Mouse (Mus musculus) C2C12 (cell line): ENCODE data around the gene Clcnkb. TPM values are rescaled to one million over a fixed set of nuclear protein-coding genes. Genes with fewer than 3 reads are reported as not detected.

Experiments used
- H3K27me3 ChIP-seq: one replicate; pipeline ENCODE4 v1.6.1; 2011; ENCODE audit not compliant: control insufficient read depth, insufficient read depth, insufficient read length
- H3K36me3 ChIP-seq: one replicate; pipeline ENCODE4 v1.6.1; 2011; ENCODE audit not compliant: control insufficient read depth, insufficient read depth
- H3K4me3 ChIP-seq: one replicate; pipeline ENCODE4 v1.5.1; 2011; ENCODE audit warnings: mild to moderate bottlenecking, control low read depth; ENCODE audit not compliant: poor library complexity, insufficient read depth, severe bottlenecking
- H3K79me2 ChIP-seq: one replicate; pipeline ENCODE4 v1.6.1; 2011; ENCODE audit not compliant: control insufficient read depth, insufficient read depth
- H3K79me3 ChIP-seq: one replicate; pipeline ENCODE4 v1.6.1; 2011; ENCODE audit warnings: low read depth, control low read depth
- H3ac ChIP-seq: one replicate; pipeline ENCODE3; 2011; ENCODE audit warnings: low read depth; ENCODE audit not compliant: control insufficient read depth, insufficient read length
- CEBPB ChIP-seq: IDR thresholded peaks from one replicate; pipeline ENCODE4 v1.6.1; 2011; ENCODE audit warnings: low read depth, mild to moderate bottlenecking, control low read depth, moderate library complexity
- CTCF ChIP-seq: IDR thresholded peaks from one replicate; pipeline ENCODE4 v1.5.1; 2011; ENCODE audit not compliant: control insufficient read depth, insufficient read depth, insufficient read length
- FOSL1 ChIP-seq: IDR thresholded peaks from one replicate; pipeline ENCODE4 v1.8.0; 2011; ENCODE audit warnings: mild to moderate bottlenecking, low read length; ENCODE audit not compliant: poor library complexity, insufficient read depth, severe bottlenecking
- MAX ChIP-seq: IDR thresholded peaks from one replicate; pipeline ENCODE4 v1.6.1; 2011; ENCODE audit warnings: mild to moderate bottlenecking, control low read depth
- MYOD1 ChIP-seq: IDR thresholded peaks from one replicate; pipeline ENCODE4 v1.6.1; 2011; ENCODE audit warnings: low read depth; ENCODE audit not compliant: control insufficient read depth, insufficient read length
- MYOG ChIP-seq: IDR thresholded peaks from one replicate; pipeline ENCODE4 v1.6.1; 2011; ENCODE audit not compliant: control insufficient read depth, insufficient read length; ENCODE audit errors: extremely low read depth
- USF1 ChIP-seq: IDR thresholded peaks from one replicate; pipeline ENCODE4 v1.6.1; 2011; ENCODE audit warnings: low read depth, mild to moderate bottlenecking, control low read depth, moderate library complexity
- long read RNA-seq, 2 experiments: library from polyadenylated mRNA; unstranded; transcript quantifications; one replicate each; pipeline ENCODE4 v2.0.0; 2019 to 2020
- polyA plus RNA-seq: library from polyadenylated mRNA; unstranded; fragments of >200 nt; fragmentation: generic; extraction: Trizol; gene quantifications from one replicate; pipeline ENCODE4 v1.2.1, GENCODE M21; 2012; ENCODE audit warnings: missing spikeins

The Clcnkb gene
- not detected for polyA plus RNA-seq
- long read RNA-seq, experiment 1: 0 reads
- long read RNA-seq, experiment 2: 0 reads

DNA sequence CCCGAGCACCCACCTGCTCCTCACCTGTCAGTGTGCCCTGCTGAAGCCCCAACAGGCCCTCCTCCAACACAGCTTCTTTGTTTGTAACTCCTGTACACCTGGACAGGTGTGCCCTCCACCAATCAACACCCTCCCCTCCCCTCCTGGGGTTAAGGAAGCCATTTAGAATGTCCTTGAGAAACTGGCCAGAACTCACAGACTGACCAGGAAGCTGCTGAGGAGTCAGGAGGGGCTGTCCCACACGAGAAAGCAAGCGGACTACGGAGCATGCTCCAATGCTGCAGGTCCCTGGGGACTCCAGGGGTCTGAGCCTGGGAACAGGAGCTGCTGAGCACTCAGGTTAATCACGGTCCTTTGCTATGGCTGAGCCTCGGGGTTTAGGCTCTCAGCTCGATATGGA, at the start of gene Clcnkb:
Gene Clcnkb, minus strand, starts transcription at position 91 of the 400 bp plus-strand sequence.
- Histone ChIP-seq H3K27me3 (no peaks in the 10 kb centered on the region), H3K79me3 (no peaks in the 10 kb centered on the region), H3ac (no peak within 1 kb of the TSS), H3K79me2 (no peaks in the 10 kb centered on the region), H3K4me3 (no peak within 1 kb of the TSS), H3K36me3 (no peaks in the 10 kb centered on the region)
- TF ChIP-seq FOSL1 (no peak), CEBPB (no peak), USF1 (no peak), MYOG (no peak), MYOD1 (no peak), CTCF (no peak), MAX (no peak)

DNA sequence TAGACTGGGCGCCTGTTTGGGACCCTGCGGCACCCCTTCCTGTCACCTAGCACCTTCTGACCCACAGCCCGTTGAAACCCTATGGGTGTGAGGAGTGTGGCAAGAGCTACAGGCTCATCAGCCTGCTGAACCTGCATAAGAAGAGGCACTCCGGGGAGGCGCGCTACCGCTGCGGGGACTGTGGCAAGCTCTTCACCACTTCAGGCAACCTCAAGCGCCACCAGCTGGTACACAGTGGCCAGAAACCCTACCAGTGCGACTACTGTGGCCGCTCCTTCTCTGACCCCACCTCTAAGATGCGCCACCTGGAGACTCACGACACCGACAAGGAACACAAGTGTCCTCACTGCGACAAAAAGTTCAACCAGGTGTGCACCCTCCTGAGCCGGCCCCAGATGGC, 48.9 kb upstream of the Clcnkb start:
- no peak for TF ChIP-seq MYOG
- no peak for TF ChIP-seq FOSL1
- no peak for TF ChIP-seq MAX
- no peak for TF ChIP-seq CTCF
- no peak for TF ChIP-seq USF1
- no peak for TF ChIP-seq CEBPB
- no peak for TF ChIP-seq MYOD1
- no peak overlapping the region for H3K4me3 ChIP-seq
- H3K36me3 ChIP-seq: peaks cover 57% of the 10 kb centered on the region
- H3K79me2 ChIP-seq: peaks cover 10% of the 10 kb centered on the region
- peaks cover 5% of the 10 kb centered on the region for H3K79me3 ChIP-seq
- H3ac ChIP-seq: no peak overlapping the region
- no peaks in the 10 kb centered on the region for H3K27me3 ChIP-seq

DNA sequence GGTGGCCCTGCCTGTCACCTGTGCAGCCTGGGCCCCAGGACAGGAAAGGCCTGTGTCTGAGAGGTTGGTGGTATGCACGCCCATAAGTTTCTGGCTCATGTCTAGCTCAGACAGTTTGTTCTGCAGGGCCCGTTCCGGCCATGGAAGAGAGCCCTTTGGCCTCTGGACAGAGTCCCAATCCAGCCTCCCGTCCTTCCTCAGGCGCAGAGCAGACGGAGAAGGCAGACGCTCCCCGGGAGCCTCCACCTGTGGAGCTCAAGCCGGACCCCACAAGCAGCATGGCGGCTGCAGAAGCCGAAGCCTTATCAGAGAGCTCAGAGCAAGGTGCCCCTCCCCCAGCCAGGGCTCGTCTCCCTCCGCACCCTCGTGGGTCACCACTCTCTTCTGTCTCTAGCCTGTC, 47.7 kb upstream of the Clcnkb start:
- H3K79me3 ChIP-seq: peaks cover 14% of the 10 kb centered on the region
- H3K79me2 ChIP-seq: peaks cover 23% of the 10 kb centered on the region
- H3K27me3 ChIP-seq: no peaks in the 10 kb centered on the region
- no peak for TF ChIP-seq MYOD1
- TF ChIP-seq MAX: no peak
- no peak for TF ChIP-seq FOSL1
- no peak for TF ChIP-seq CTCF
- no peak for TF ChIP-seq MYOG
- no peak overlapping the region for H3K4me3 ChIP-seq
- H3K36me3 ChIP-seq: peaks cover 59% of the 10 kb centered on the region
- H3ac ChIP-seq: no peak overlapping the region

- Histone ChIP-seq H3K36me3 (peaks cover 53% of the 10 kb centered on the region), H3ac (no peak overlapping the region), H3K4me3 (no peak overlapping the region), H3K27me3 (no peaks in the 10 kb centered on the region), H3K79me3 (peaks cover 20% of the 10 kb centered on the region), H3K79me2 (peaks cover 41% of the 10 kb centered on the region)
- TF ChIP-seq MAX: no peak
- no peak for TF ChIP-seq MYOD1
- TF ChIP-seq USF1: no peak
- TF ChIP-seq MYOG: no peak
- TF ChIP-seq CTCF: no peak
- TF ChIP-seq FOSL1: no peak
- no peak for TF ChIP-seq CEBPB
Measured at GRCm38 (mm10) chr4:141461576-141461975, 45.8 kb upstream of the Clcnkb start.

- H3K79me2 ChIP-seq: peaks cover 46% of the 10 kb centered on the region
- peaks cover 25% of the 10 kb centered on the region for H3K79me3 ChIP-seq
- H3ac ChIP-seq: no peak overlapping the region
- TF ChIP-seq MYOG (no peak), MYOD1 (no peak), USF1 (no peak), FOSL1 (no peak), MAX (no peak), CTCF (no peak)
- H3K4me3 ChIP-seq: no peak overlapping the region
- H3K36me3 ChIP-seq: peaks cover 52% of the 10 kb centered on the region
- H3K27me3 ChIP-seq: no peaks in the 10 kb centered on the region
Measured at GRCm38 (mm10) chr4:141461088-141461487, 45.3 kb upstream of the Clcnkb start.

GRCm38 (mm10) chr4:141460481-141460880, 44.7 kb upstream of the Clcnkb start:
- Histone ChIP-seq H3K79me2 (peaks cover 52% of the 10 kb centered on the region), H3K4me3 (no peak overlapping the region), H3ac (no peak overlapping the region), H3K79me3 (peaks cover 31% of the 10 kb centered on the region), H3K36me3 (peaks cover 51% of the 10 kb centered on the region), H3K27me3 (no peaks in the 10 kb centered on the region)
- TF ChIP-seq MYOG (no peak), CTCF (no peak), FOSL1 (no peak), MAX (no peak), MYOD1 (no peak), USF1 (no peak), CEBPB (no peak)
